Mouse (Mus musculus) left cerebral cortex, adult 9 months (tissue): ENCODE data around the gene Ate1.
"Not testable (repeated sequence)": the region's sequence is repeated elsewhere in the genome, so short reads cannot be mapped to it uniquely, and the experiment has no call there.

Experiments used
- DNase-seq, 2 experiments: peaks; one replicate each; pipeline ENCODE4 v3.0.0; 2022; ENCODE audit warnings: low spot score in 2 of 2

Ate1 gene

GRCm38 (mm10) chr7:130394697-130395096, 125.5 kb downstream of the Ate1 start:
- no peak for DNase-seq

GRCm38 (mm10) chr7:130390060-130390459, 130.1 kb downstream of the Ate1 start:
- DNase-seq, result not testable (repeated sequence)

GRCm38 (mm10) chr7:130386308-130386707, 133.9 kb downstream of the Ate1 start:
- no peak for DNase-seq

- DNase-seq, result no peak
These were observed 134.4 kb downstream of the Ate1 start for GRCm38 (mm10) chr7:130385732-130386294.

GRCm38 (mm10) chr7:130382126-130382525, 138.0 kb downstream of the Ate1 start:
- no peak for DNase-seq

- peak in 1 of 2 experiments; percentile 28 for DNase-seq
These were observed 138.7 kb downstream of the Ate1 start for GRCm38 (mm10) chr7:130381387-130381951.

- DNase-seq, result peak in 1 of 2 experiments; percentile 24
These were observed 139.3 kb downstream of the Ate1 start for GRCm38 (mm10) chr7:130380769-130381355.

GRCm38 (mm10) chr7:130380367-130380766, 139.8 kb downstream of the Ate1 start:
- no peak for DNase-seq

- DNase-seq, result no peak
These were observed 140.3 kb downstream of the Ate1 start for GRCm38 (mm10) chr7:130379886-130380285.

- no peak for DNase-seq
These were observed 141.9 kb downstream of the Ate1 start for GRCm38 (mm10) chr7:130378308-130378707.

- DNase-seq, result no peak
These were observed 145.9 kb downstream of the Ate1 start for GRCm38 (mm10) chr7:130374311-130374710.

- no peak for DNase-seq
These were observed 151.1 kb downstream of the Ate1 start for GRCm38 (mm10) chr7:130368827-130369641.

GRCm38 (mm10) chr7:130368036-130368826, 151.9 kb downstream of the Ate1 start:
- no peak for DNase-seq

GRCm38 (mm10) chr7:130367222-130368035, 152.7 kb downstream of the Ate1 start:
- DNase-seq, result no peak

GRCm38 (mm10) chr7:130365711-130366110, 154.5 kb downstream of the Ate1 start:
- DNase-seq, result no peak
